Mouse (Mus musculus) ES-E14 (cell line): ENCODE results near the gene Ifitm6. TPM values are rescaled to one million over a fixed set of nuclear protein-coding genes. Genes with fewer than 3 reads are reported as not detected.

Source experiments
- DNase-seq: peaks from one replicate; pipeline ENCODE4 v3.0.0-alpha.2; 2013; ENCODE audit warnings: low read depth, low spot score
- H3K27ac ChIP-seq: 2 replicates; pipeline ENCODE4 v1.5.1; 2012; ENCODE audit warnings: low read depth, mild to moderate bottlenecking, low read length, moderate library complexity, mixed read lengths; ENCODE audit not compliant: poor library complexity, insufficient read depth, severe bottlenecking
- H3K36me3 ChIP-seq: 2 replicates; pipeline ENCODE4 v1.6.1; 2012; ENCODE audit warnings: mild to moderate bottlenecking, low read length, moderate library complexity, mixed read lengths; ENCODE audit not compliant: control insufficient read depth, poor library complexity, insufficient read depth, severe bottlenecking
- H3K4me1 ChIP-seq, 2 experiments: fragments of 150-350 bp in 1 of 2; sonication (generic) in 1 of 2; 2 replicates each; pipeline ENCODE4 v1.6.1; 2012; ENCODE audit warnings: low read length in 2 of 2, mild to moderate bottlenecking in 1 of 2, mixed read lengths in 1 of 2; ENCODE audit not compliant: control insufficient read depth in 2 of 2, insufficient read depth in 2 of 2, poor library complexity in 1 of 2
- H3K4me3 ChIP-seq, 2 experiments: fragments of 150-350 bp in 1 of 2; sonication (generic) in 1 of 2; 2 replicates each; pipeline ENCODE4 v1.5.1; 2012; ENCODE audit warnings: low read length in 2 of 2, low read depth in 1 of 2, mild to moderate bottlenecking in 1 of 2, mixed read lengths in 1 of 2; ENCODE audit not compliant: insufficient read depth in 1 of 2, poor library complexity in 1 of 2, severe bottlenecking in 1 of 2
- H3K9ac ChIP-seq: 2 replicates; pipeline ENCODE4 v1.6.1; 2012; ENCODE audit warnings: low read depth, mild to moderate bottlenecking, low read length, mixed read lengths; ENCODE audit not compliant: poor library complexity, insufficient read depth, severe bottlenecking
- H3K9me3 ChIP-seq: fragments of 150-350 bp; sonication (generic); 2 replicates; pipeline ENCODE4 v1.6.1; 2012; ENCODE audit warnings: low read depth, mild to moderate bottlenecking, low read length; ENCODE audit not compliant: control insufficient read depth, insufficient read depth
- CHD2 ChIP-seq: IDR thresholded peaks from 2 replicates; pipeline ENCODE4 v1.6.1; 2014; ENCODE audit warnings: mild to moderate bottlenecking, low read depth, low read length, inconsistent platforms
- HCFC1 ChIP-seq: IDR thresholded peaks from 2 replicates; pipeline ENCODE4 v1.6.1; 2012; ENCODE audit warnings: low read length, inconsistent platforms, borderline replicate concordance; ENCODE audit not compliant: insufficient read depth
- MAFK ChIP-seq: IDR thresholded peaks from 2 replicates; pipeline ENCODE4 v1.6.1; 2014; ENCODE audit warnings: mild to moderate bottlenecking, low read depth, low read length, inconsistent platforms; ENCODE audit not compliant: insufficient read depth
- ZC3H11A ChIP-seq: IDR thresholded peaks from 2 replicates; pipeline ENCODE4 v1.6.1; 2012; ENCODE audit warnings: low read depth, mild to moderate bottlenecking, inconsistent platforms, low read length, borderline replicate concordance
- ZNF384 ChIP-seq: IDR thresholded peaks from 2 replicates; pipeline ENCODE4 v1.6.1; 2012; ENCODE audit warnings: low read depth, low read length, inconsistent platforms
- in situ Hi-C, 2 experiments: fragments of 600-800 bp; cut with MboI; formaldehyde crosslinking; loops; one replicate each; pipeline ENCODE4 v1.15.1; 2025; ENCODE audit warnings: low sequenced_read_pairs in 2 of 2, inconsistent platforms in 1 of 2; ENCODE audit not compliant: unreplicated experiment in 2 of 2
- total RNA-seq: library from RNA; depleted of rRNA; stranded (reverse); fragments of 300-350 nt; gene quantifications from 2 replicates; pipeline ENCODE4 v1.2.3, GENCODE M21; 2012

Ifitm6 gene
- total RNA-seq, 1 experiment = 0.36 TPM

- Histone ChIP-seq H3K4me3 (no peak overlapping the region), H3K4me1 (peaks cover 7 to 33% of the 10 kb centered on the region in 2 experiments), H3K9me3 (no peaks in the 10 kb centered on the region), H3K9ac (peak overlapping the region; percentile 36; the same call in 1 of the 2 replicates), H3K36me3 (no peaks in the 10 kb centered on the region), H3K27ac (no peak overlapping the region; the same call in 1 of the 2 replicates)
- in situ Hi-C loops = no loop called here
- DNase-seq = no peak
- no peak for TF ChIP-seq ZC3H11A
- TF ChIP-seq HCFC1 = no peak
- no peak for TF ChIP-seq MAFK
- no peak for TF ChIP-seq ZNF384
- no peak for TF ChIP-seq CHD2
These were observed 26.5 kb downstream of the Ifitm6 start for GRCm38 (mm10) chr7:140991117-140991689.

- DNase-seq = no peak
- H3K4me3 ChIP-seq = no peak overlapping the region
- H3K27ac ChIP-seq = no peak overlapping the region; the same call in 1 of the 2 replicates
- TF ChIP-seq MAFK (no peak), ZNF384 (no peak), CHD2 (no peak), HCFC1 (no peak)
- in situ Hi-C loops = no loop called here
- H3K9me3 ChIP-seq = no peaks in the 10 kb centered on the region
- H3K4me1 ChIP-seq = peaks cover 7 to 33% of the 10 kb centered on the region in 2 experiments
- peak overlapping the region; percentile 36; the same call in 1 of the 2 replicates for H3K9ac ChIP-seq
- no peaks in the 10 kb centered on the region for H3K36me3 ChIP-seq
These were observed 27.1 kb downstream of the Ifitm6 start for GRCm38 (mm10) chr7:140990622-140991021.

DNA sequence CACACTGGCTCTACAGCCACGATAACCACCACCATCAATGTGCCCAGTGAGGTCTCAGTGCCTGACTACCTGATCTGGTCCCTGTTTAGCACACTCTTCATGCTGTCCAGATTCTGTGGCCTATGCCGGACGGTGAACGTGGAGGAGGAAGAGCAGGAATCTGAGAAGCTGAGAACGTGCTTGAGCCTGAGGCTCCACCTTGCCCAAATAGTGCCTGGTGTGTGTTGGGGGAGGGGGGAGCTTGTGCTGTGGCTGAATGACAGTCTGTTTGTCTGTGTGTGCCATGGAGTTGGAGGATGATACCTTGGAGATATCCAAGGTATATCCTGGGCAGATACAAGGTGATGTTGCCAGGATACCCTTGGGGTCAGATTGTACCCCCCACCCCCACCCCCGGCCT is 27.5 kb downstream of the Ifitm6 start:
- H3K4me1 ChIP-seq = peaks cover 7 to 33% of the 10 kb centered on the region in 2 experiments
- TF ChIP-seq ZC3H11A (no peak), MAFK (no peak), HCFC1 (no peak), CHD2 (no peak), ZNF384 (no peak)
- H3K4me3 ChIP-seq = no peak overlapping the region; a peak in 1 of 4 replicates
- DNase-seq = no peak
- H3K9ac ChIP-seq = 0 out of 2 replicates have a peak overlapping the region, but pooled peaks have one; percentile 9
- no peak overlapping the region; the same call in 1 of the 2 replicates for H3K27ac ChIP-seq
- no peaks in the 10 kb centered on the region for H3K36me3 ChIP-seq
- in situ Hi-C loops = no loop called here
- no peaks in the 10 kb centered on the region for H3K9me3 ChIP-seq

GRCm38 (mm10) chr7:140989022-140989421 is 28.7 kb downstream of the Ifitm6 start:
- 0 out of 2 replicates have a peak overlapping the region, but pooled peaks have one; percentile 16 for H3K27ac ChIP-seq
- H3K4me1 ChIP-seq = peaks cover 7 to 33% of the 10 kb centered on the region in 2 experiments
- no peak overlapping the region for H3K9ac ChIP-seq
- no peak for DNase-seq
- H3K4me3 ChIP-seq = no peak overlapping the region
- in situ Hi-C loops = no loop called here
- no peak for TF ChIP-seq CHD2
- TF ChIP-seq MAFK = no peak
- no peak for TF ChIP-seq ZNF384
- no peak for TF ChIP-seq ZC3H11A
- no peak for TF ChIP-seq HCFC1
- no peaks in the 10 kb centered on the region for H3K9me3 ChIP-seq
- no peaks in the 10 kb centered on the region for H3K36me3 ChIP-seq
